Mouse (Mus musculus) layer of hippocampus, postnatal 14 days (tissue): ENCODE data around the gene Nxph1. TPM values are rescaled to one million over a fixed set of nuclear protein-coding genes. Genes with fewer than 3 reads are reported as not detected.

Source experiments
- DNase-seq, 2 experiments: peaks; one replicate each; pipeline ENCODE4 v3.0.0; 2021 to 2022; ENCODE audit warnings: low spot score in 2 of 2, mixed read lengths in 1 of 2
- total RNA-seq, 2 experiments: library from RNA; stranded (reverse); gene quantifications; 2 replicates each; pipeline ENCODE4 v1.2.3; 2021

The Nxph1 gene
- total RNA-seq, 2 experiments from 2014 or later: 40.8 to 44.3 TPM

- DNase-seq: peak in 1 of 2 experiments; percentile 3
Measured at GRCm38 (mm10) chr6:9097345-9097744, 149.1 kb downstream of the Nxph1 start.

GRCm38 (mm10) chr6:9107366-9107765, 159.1 kb downstream of the Nxph1 start:
- DNase-seq: no peak

- no peak for DNase-seq
Measured at GRCm38 (mm10) chr6:9119136-9119535, 170.9 kb downstream of the Nxph1 start.

DNA sequence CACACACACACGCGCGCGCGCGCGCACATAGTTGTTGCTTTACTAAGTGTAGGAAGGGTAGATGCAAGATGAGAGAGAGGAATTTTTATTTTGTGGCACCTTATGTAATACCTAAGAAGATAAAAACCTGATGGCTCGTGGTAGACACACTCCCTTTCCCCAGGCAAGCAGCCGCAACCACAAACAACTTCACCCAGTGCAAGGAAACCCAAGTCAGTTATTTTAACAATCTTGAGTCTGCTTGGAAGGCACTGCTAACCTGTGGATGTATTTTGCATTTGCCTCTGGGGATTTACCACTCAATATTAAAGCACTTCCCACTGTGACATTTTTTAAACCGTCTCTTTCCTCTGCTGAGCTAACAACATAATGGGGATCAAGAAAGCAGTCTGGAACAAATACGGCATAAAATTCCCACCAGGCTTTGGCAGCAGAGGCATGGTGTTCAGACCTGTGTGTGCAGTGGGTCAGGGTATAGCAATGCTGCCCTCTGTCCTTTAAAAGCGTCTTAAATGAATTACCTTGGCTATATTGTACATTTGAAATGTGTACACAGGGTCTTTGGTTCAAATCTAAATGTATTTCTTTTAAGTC, 176.2 kb downstream of the Nxph1 start:
- DNase-seq: no peak

DNA sequence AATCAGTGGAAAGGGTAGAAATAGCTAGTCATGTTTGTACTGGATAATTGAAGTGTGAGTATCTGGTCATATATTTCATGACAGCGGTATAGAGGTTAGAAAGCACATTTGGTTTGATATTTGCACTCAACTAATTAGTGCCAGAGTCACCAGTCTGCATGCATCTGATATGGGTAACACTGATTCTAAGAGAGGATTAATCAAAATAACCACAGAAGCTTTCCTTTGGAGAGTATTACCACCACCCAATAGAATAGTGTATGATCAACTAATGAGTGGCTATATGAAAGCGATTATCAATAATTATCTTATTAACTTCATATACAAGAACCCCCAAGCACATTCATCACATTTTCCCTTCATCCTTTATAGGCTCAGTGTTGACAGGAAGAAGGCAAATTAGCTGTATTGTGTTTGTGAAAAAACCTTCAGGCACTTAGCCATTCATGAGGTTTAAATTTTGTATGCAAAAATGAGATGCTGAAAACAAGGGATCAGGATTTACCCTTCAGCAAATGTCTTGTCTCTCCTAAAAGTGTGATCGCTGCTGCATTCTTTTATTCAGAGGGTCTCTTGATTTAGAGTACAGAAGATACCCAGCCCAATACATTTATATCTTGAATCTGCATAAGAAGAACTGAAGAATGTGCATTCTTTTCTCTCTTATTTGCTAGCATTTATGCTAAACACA, 185.5 kb downstream of the Nxph1 start:
- no peak for DNase-seq

DNA sequence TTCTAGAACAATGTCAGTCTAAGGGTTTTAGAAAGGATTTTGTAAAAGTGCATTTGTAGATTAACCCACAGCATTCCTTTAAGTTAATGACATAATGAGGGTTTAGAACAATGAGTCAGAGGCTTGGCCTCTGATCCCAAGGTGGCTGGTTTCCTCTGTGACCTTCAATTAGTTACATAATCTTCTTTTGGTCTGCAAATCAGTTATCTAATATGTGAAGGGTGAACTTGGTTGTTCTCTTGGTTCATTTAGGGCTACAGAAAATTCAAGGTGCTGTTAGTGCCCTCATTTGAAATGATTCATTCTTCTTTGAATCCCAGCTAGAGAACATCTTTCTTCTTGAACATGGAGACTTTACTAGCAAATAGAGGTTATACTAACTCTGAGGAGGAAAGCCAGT, 199.7 kb downstream of the Nxph1 start:
- no peak for DNase-seq

DNA sequence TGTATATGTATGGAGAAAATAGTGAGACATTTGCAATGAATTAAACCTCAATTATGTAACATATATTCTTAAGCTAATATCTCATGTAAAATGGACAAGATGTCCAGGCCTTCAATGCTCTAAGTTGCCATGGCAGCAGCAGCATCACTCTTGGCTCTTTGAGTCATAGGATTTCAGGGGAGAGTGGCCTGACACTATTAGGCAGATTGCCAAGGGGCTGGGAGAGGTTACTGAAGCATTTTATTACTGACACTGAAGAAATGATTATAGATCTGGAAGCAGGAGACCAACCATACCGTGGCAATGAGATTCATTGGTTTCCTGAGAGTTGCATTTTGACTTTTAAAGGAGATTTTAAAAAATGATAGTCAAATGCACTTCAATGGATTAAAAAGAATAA, 201.6 kb downstream of the Nxph1 start:
- no peak for DNase-seq

GRCm38 (mm10) chr6:9159191-9159590, 211.0 kb downstream of the Nxph1 start:
- peak in 1 of 2 experiments; percentile 17 for DNase-seq

- no peak for DNase-seq
Measured at GRCm38 (mm10) chr6:9182477-9182876, 234.2 kb downstream of the Nxph1 start.

DNA sequence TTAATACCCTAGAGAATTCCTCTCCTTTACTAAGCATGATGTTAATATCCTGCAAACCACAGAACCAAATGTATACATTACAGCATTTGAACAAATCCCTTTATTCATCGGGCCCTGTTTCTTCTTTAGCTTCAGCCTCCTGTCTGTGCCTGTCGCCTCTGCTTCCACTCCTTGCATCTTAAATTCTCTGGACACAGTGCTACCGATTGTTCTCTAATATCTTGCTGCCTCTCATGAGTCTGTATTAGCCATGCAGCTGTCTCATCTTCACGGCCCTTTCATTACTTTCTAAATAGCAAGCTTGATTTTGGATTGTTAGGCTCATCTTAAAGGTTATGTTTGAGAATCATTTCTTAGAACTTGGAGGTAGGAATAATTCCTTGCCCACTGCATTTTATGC, 262.5 kb downstream of the Nxph1 start:
- peak in 1 of 2 experiments; percentile 16 for DNase-seq

DNA sequence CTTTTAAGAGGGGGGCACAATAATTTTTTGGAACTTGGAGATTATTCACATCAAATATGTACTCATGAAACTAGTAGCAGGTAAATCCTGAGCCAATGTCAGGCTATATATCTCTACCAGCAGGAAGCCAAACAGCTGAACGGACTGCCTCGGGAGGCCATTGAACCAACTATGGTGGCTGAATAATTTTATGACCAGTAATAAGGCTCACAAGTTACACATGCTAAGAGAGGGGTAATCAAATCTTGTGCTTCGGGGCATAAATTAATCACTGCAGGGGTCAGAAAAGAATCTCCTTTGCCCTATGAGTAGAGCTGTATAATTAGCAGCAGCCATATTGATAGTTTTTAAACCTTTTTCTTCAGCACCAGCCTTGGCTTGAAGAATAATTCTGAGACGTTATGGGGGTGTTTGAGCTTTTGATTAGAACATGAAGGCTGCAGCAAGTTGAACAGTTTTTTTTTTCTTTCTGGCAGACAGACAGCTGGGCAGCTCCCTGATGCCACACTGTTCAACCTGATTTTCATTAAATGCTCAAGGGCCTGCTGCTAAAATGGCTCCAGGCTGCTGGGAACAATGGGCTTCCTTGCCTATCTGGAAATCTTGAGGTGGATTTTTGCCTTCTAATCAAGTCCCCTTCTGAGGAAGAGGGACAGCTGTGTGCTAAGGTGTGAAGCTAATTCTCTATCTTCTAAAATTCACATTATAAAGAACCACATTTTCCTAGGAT, 272.7 kb downstream of the Nxph1 start:
- DNase-seq: no peak

- peak in 1 of 2 experiments; percentile 6 for DNase-seq
Measured at GRCm38 (mm10) chr6:9234802-9235201, 286.6 kb downstream of the Nxph1 start.

- no peak for DNase-seq
Measured at GRCm38 (mm10) chr6:9267998-9268397, 319.8 kb downstream of the Nxph1 start.

Other genes starting within 250 kb of the Nxph1 start
- gene Ica1, start 169.9 kb upstream of the Nxph1 start, total RNA-seq: 10 to 100 TPM; 52.1 to 57.8 TPM